Mouse (Mus musculus): Measurements from ENCODE around the gene Sapcd1.

Sapcd1 gene

DNA sequence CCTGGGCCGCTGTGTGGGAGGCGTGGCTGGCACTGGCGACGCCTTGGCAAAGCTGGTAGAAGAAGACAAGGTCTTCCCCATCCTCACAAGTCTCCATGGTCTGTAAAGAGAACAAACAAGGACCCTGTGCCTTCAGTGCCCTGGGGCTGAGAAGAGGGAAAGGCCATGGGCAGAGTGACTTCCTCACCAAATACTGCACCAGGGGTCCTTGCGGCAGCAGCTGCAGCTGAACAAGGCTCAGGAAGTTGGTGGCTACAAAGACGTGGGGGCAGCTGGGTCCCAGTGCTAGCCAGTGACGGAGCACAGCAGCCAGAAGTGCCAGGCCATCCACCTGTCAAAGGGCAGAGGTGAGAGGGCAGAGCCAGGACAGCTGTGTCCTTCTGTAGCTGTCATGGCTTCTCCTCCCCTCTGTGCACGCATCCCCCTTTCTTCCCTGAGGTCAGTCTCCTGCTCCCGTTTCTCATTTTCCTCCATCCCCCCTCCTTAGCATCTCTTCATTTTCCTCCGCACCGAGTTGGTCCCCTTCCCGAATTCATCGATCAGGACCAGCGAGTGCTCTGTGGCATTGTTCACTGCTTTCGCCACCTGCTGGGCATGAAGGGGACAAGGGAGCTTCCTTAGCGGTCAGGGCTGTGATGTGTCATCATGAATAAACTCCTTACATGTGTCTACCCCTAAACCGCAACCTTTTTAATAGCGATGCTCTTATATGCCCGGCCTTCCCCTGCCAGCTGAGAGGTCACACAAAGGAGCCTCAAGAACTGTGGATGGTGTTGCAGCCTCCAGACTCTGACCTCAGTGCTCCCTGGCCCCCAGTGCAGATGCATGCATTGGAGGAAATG is 2.1 kb upstream of the Sapcd1 start:
- no peak for DNase-seq (ENCODE audit: low read depth, low spot score)

DNA sequence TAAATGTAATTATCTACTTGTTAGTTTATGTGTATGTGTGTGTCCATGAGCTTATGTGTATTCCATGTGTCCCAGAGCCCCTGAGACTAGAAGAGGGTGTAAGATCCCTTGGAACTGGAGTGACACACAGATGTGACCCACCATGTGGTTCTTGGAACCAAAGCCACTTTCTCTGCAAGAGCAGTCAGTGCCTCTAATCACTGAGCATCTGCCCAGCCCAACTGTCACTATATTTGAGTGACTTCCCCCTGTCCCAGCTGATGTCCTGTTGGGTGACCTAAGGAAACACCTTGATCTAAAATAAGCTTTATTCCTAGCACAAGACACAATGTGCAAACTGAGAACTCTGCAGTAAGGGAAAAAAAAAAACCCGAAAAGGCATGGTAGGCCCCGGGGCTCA is 499 bp upstream of the Sapcd1 start:
- no peak for DNase-seq (ENCODE audit: low read depth, low spot score)

DNA sequence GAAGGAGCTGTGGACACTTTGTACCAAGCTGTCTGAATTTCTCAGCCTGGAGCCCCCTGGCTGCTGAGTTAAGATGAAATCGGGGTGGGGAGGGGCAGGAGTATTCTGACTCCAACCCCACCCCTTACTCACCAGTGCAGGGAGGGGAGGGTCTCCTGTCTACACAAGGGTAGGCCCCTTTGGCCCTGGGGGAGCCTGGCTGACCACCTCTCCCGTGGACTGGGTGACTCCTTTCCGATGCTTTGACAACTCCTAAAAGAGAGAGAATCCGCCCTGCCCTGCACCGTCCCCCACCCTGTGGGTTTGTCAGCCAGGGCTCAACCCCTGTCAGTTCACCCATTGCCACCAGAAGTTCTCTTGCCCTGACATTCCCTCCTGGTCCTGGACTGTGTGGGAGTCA is 1.6 kb downstream of the Sapcd1 start:
- no peak for DNase-seq (ENCODE audit: low read depth, low spot score)

DNA sequence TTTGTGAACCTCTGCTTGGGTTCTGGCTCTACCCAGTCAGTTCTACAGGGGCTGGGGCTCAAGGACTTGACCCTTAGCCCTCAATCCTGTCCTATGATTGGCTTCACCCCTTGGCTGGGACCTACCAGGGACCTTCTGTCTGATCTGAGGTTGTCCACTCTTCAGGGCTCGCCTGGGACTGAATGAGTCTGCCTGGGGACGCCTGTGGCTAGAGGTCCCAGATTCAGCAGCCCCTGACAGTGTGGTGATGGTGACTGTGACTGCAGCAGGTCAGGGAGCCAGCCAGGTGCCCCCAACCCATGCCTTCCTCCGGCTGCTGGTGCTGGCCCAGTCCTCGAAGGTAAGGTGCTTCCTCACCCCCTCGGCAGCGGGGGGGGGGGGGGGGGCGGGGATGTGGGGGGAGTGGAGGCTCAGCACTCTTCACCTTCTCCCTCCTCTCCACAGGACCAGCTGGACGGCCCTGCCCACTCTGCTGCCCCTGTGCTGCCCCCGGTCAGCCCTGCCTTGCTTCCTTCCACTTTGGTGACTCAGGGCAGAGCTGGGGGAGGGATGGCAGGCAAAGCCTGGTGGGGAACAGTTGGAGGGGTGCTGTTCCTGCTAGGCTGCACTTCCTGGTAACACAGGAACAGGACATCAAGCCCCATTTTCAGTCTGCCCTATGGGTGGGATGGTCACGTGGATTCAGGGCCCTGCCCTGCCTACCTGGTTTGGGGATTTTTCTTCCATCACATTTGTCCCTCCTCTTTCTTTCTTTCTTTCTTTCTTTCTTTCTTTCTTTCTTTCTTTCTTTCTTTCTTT is 2.9 kb downstream of the Sapcd1 start:
- no peak for DNase-seq (ENCODE audit: low read depth, low spot score)

DNA sequence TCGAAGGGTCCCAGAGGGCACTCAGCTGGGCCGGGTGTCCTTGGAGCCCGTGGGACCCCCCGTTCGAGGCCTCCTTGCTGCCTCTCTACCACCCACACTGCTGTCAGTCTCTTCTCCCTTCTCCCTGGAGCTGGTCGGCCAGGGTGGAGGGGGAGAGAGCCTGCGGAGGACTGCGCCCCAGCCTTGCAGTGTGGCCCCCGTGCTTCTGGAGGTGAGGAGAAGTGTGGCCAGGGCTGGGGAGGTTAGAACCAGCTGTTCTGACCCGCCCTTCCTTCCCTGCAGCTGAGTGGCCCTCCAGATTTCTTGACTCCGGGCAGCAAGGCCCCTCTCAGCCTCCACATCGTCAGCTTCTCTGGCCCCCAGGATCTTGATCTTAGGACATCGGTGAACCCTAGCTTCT is 3.6 kb downstream of the Sapcd1 start:
- DNase-seq (ENCODE audit: low read depth, low spot score) = no peak

DNA sequence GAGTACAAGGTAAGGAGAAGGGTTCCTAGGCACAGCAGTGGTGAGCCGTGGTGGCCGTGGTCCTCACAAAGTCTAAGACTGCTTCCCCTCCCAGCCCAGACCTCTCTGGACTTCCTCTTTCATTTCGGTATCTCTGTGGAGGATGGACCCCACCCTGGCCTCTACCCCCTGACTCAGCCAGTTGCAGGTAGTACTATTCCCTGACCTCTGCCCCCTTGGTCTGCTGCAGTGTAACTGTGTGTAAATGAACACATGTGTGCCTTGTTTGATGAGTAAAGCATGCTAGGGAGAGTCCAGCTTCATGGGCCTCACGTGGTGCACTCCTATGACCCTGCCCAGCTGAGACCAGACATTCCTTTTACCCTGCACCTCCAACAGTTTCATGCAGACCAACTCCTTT is 4.1 kb downstream of the Sapcd1 start:
- no peak for DNase-seq (ENCODE audit: low read depth, low spot score)

DNA sequence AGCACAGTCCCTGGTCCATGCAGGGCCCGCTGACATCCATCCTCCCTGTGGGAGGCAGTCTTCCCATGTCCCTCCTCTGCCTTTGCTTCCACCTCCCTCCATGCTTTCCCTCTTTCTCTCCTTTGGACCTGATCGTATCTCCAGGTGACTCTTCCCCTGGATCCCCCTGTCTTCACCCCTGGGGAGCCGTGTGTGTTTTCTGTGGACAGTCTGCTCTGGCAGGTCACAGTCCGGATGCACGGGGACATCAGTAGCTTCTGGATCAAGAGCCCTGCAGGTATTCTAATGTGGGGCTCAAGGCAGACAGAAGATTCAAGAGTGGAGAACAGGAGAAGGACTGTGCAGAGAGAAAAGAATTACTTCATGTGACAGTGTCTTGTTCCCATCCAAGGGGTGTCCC is 4.6 kb downstream of the Sapcd1 start:
- DNase-seq (ENCODE audit: low read depth, low spot score) = no peak

DNA sequence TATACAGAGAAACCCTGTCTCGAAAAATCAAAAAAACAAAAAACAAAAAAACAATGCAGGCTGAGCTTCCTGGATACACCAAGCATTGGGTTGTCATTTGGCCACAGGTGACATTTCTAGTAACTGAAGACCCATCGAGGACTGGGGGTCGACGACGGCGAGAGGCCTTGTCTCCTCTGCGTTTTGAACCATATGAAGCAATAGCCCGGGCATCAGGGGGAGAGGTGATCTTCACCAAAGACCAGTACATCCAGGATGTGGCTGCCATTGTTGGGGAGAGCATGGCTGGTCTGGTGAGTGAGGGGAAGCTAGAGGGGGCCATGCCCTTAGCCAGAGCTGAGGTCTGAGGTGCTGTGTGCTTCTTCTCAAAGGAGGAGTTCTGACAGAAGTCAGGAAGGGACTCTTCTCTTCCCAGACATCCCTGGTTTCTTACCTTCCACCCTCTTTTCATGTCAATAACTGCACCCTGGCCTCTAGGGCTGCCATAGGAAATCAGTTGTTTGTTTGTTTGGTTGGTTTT is 5.2 kb downstream of the Sapcd1 start:
- no peak for DNase-seq (ENCODE audit: low read depth, low spot score)

DNA sequence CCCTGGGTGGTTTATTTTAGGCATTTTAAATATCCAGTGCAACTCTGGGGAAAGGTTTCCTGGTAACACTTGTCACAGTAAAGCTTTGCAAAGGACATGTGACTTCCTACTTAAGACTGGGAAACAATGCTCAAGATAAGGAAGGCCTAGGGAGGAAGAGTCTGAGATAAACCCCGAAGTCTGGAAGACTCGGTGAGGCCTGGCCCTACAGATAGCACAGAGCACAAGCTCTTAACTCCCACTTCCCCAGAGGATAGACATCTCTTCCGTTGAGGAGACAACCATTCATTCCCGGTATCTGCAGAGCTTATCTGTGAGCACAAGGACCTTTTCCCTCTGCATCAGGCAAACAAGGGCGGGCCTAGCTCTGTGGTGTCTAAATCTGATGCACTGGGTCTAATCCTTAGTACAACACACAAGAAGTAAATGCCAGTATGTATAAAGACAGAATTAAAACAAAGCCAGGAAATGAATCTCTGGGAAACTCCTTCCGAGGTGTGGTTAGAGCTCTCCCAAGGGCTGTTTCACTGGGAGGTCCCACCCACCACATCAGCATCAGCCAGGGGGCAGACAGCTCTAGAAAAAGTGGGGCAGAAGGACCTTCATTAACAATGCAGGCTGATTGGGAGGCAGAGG is 5.9 kb downstream of the Sapcd1 start:
- no peak for DNase-seq (ENCODE audit: low read depth, low spot score)

DNA sequence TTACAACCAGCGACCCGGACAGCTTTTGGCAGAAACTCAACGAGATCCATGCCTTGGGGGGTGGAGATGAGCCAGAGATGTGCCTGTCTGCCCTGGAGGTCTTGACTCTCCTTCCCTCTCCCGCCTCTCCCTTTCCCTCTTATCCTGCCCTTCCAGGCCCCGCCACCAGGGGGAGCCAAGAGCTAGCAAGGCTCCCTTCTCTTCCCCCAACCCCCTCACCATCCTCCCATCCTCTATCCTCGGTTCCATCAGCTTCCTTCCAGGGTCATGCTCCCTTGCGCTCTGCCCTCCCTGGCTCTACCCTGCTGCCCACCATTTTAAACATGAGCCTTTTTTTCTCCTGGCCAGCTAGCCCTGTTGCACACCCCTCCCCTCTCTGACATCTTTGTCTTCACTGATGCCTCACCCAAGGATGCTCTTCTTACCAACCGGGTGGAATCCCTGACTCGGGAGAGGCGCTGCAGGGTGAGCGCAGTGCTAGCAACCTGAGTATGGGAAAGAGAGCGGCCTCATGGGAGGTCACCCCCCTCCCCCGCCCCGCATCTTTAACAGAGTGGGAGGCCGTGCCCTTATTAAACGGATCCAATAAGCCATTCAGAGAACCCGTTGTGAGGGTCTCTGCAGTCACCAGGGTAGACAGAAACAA is 6.5 kb downstream of the Sapcd1 start:
- peak; percentile 65 for DNase-seq (ENCODE audit: low read depth, low spot score)

DNA sequence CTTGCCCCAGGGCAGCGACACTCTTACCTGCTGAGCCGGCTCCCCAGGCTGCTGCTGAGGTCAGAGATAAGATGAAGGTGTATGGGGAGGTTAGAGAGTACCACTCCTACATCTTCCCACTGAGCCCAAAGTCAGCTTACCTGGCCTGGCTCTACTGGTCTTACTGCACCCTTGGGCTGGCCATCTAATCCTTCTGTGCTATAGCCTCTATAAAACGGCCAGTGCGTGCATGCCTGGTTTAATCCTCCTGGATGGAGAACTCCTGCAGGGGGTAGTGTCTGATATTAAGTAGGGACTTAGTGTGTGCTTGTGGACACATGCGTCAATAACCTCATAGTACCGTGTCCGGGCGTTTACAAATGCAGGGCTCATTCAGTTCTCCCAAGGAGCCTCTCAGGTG is 7.3 kb downstream of the Sapcd1 start:
- no peak for DNase-seq (ENCODE audit: low read depth, low spot score)

DNA sequence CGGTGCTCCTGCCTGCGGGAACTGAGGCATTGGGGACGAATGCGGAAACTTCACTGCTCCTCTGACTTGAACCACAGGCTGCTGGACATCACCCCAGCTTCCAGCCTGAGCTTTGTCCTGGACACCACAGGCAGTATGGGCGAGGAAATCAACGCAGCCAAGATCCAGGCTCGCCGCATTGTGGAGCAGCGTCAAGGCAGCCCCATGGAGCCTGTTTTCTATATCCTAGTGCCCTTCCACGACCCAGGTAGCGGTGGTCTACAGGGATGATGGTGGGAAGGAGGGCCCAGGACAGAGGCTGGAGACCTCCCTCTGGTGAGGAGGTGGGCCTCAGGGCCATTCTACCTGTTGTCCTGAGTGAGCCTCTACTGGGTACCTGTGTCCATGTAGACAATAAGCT is 7.9 kb downstream of the Sapcd1 start:
- no peak for DNase-seq (ENCODE audit: low read depth, low spot score)

DNA sequence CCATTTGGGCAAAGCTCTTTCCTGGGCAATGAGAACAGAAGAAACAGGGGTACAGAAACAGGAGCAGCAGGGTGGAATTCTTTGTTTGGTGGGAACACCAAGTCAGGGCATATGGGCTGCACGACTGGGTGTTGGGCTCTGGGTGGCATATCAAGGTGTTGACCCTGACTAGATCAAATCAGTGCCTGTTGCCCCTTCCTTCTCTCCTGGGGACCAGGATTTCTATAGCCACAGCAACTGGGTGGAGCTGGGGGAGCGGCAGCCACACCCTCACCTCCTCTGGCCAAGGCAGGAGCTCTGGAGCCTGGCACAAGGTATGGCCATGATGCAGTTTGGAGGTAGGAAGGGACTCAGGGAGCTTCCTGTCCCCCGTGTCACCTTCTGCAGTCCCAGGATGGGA is 9.6 kb downstream of the Sapcd1 start:
- no peak for DNase-seq (ENCODE audit: low read depth, low spot score)

DNA sequence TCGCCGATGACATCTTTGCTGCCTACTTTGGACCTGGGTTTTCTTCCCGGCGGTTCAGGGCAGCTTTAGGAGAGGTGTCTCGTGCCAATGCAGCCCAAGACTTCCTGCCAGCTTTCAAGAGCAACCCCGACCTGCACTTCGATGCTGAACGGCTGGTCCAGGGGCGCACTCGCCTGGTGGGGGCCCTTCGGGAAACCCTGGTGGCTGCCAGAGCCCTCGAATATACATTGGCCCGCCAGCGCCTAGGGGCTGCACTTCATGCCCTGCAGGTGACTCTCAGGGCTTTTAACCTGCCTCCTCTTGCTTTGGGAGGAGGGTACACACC is 10.1 kb downstream of the Sapcd1 start:
- no peak for DNase-seq (ENCODE audit: low read depth, low spot score)

DNA sequence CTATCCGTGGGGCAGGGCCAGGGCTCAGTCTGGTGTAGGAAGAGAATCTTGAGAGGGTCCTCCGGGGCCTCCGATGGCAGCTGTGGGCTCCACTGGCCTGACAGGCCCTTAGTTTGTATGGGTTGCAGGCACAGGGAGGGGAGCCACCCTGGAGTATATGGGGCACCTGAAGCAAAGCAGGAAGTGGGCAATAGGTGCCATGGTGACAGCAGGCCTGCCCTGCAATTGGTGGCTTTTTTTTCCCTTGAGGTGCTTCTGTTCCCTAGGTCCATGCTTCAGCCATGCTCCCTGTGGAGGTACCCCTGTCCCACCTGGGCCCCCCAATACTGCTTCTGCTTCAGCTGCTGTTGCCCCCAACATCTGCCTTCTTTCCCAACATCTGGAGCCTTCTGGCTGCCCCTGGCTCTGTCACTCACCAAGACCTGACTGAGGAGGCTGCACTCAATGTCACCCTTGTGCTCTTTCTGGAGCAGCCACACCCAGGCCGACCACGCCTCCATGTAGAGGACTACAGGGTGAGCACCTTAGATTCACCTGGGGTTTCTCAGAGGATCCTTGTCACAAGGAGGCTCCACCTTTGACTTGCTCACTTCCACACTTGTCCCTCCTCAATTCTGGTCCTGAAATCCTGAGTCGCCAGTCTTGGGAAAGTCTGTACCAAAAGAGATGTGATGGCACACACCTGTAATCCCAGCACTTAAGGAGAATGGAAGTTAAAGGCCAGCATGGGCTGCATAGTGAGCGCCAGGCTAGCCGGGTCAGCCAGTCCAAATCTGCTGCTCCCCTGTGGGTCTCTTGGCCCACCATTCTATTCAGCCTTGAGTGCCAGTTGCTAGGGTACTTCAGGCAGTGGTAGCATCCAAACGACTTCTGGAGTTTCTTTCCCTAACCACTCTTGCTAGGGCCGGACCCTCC is 10.8 kb downstream of the Sapcd1 start:
- no peak for DNase-seq (ENCODE audit: low read depth, low spot score)

DNA sequence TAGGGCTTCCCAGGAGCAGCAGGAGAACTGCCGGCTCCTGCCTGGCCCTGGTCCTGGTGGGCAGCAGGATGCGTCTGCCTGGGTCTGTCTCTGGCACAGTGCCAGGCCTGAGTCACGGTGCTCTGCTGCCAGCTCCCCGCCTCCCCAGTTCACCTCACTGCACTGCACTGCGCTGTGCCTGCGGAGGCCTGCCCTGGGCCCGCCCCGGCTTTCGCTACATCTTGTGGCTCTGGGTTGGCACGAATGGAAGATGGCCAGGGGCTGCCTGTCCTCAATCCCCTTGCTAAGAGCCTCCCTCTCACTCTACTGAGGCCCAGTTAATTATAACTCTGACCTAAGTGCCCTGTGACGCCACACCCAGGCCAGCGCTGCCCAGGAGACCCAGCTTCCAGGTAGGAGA is 11.4 kb downstream of the Sapcd1 start, which contains the start of gene Vwa7:
Vwa7 (plus strand) TSS at position 204 of the 400 bp plus-strand sequence.
- DNase-seq (ENCODE audit: low read depth, low spot score) = no peak

DNA sequence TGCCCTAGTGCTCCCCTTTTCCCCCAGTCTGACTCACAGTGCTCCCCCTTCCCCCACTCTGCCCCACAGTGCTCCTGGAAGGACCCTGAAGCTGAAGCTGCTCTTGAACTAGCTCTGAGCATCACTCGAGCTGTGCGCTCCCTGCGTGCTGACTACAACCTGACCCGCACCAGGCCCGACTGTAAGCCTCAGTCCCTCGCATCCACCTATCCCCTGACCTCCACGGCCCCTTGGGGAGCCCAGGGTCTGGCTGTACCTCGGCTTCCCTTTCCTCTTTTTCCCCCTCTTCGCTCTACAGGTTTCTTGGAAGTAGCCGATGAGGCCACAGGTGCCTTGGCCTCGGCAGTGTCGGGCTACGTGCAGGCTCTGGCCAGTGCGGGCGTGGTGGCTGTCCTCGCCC is 12.5 kb downstream of the Sapcd1 start:
- no peak for DNase-seq (ENCODE audit: low read depth, low spot score)

DNA sequence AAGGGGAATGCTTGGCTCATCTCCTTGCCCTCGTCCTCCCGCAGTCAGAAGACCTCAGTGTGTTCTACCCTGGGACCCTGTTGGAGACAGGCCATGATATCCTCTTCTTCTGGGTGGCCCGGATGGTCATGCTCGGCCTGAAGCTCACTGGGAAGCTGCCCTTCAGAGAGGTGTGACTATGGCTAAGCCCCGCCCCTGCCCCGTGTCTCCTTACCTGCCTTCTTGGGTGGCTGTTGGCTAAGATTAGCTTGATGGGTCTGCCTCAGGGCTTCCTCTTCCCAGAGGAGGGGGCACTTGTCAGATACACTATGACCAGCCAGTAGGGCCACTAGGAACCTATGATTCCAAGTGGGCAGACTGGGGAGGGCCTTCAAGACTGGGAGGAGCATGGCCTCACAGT is 14.6 kb downstream of the Sapcd1 start:
- no peak for DNase-seq (ENCODE audit: low read depth, low spot score)

DNA sequence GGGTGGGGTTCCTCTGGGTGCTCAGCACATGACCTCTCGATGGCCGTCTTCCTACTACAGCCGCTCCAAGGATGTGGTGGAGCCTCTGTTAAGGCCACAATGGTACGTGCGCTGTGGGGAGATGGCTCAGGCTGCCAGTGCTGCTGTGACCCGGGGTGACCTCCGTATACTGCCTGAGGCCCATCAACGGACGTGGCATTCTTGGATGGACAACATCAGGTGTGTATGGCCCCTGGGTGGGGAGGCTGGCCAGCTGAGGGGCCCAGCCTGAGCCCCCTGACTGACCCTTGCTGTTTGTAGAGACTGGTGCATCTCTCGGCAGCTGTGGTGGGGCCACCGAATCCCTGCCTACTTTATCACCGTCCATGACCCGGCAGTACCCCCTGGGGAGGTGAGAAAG is 15.4 kb downstream of the Sapcd1 start:
- no peak for DNase-seq (ENCODE audit: low read depth, low spot score)

DNA sequence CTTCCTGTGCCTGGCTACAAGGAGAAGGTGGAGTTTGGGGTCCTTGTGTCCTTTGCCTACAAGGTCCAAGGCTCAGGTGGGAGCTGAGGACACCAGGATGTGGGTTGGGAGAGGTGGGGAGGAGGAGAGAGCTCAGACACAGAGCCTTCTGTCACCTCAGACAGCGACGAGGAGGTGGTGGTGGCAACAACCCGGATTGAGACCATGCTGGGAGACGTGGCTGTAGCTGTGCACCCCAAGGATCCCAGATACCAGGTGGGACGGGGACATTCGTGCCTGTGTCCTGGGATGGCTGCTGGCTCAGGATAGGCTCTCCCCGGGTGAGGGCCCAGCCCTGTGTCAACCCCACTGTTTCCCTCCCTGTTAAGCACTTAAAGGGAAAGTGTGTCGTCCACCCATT is 16.4 kb downstream of the Sapcd1 start:
- no peak for DNase-seq (ENCODE audit: low read depth, low spot score)

DNA sequence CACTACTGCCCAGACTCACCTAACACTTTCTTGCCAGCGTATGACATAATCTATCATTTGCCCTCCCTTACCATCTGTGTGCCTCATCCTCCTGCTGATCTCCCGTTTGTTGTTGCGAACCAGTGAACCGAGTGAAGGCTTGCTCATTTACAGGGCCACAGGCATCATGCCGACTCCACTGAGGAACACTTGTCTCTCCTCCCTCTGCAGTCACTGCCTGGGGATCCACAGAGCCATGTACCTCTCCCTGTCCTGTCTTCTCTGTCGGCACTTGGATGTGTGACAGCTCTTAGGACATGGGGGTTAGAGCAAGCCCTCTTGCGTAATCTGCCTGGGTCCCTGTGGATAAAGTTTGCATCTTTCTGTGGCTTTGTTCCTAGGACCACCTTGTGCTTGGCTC is 18.2 kb downstream of the Sapcd1 start:
- no peak for DNase-seq (ENCODE audit: low read depth, low spot score)
